Mouse (Mus musculus): Measurements from ENCODE around the gene Arhgdig. TPM values are rescaled to one million over a fixed set of nuclear protein-coding genes. Genes with fewer than 3 reads are reported as not detected.

Arhgdig gene
- polyA plus RNA-seq, 1 experiment from 2014 or later, result 6.9 TPM

DNA sequence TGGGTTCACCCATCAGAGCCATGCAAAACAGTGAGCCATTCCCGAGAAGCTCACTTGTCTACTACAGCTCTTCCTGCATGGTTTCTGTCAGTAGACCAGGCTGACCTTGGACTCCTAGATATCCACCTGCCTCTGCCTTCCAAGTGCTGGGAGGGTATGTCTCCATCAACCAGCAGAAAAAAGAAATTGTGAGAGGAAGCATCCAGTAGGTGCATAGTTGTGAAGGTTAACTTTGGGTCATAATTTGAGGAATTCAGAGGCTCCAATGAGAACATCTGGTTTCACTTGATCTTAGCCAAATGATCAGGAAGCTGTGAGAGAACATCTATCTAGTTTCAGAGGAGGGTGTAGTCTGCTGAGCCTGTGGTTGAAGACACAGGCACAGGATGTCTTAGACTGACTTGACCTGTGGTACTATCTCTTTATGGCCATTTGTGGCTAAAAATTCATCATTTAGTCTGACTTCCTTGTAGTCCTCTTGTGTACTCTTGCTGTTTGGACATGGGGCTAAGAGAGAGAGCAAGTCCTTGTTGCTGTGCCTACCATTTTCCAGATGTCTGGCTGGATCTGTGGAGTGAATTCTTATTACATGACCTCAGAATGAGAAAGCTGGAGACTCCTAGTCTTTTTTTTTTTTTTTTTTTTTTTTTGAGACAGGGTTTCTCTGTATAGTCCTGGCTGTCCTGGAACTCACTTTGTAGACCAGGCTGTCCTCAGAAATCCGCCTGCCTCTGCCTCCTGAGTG is 55.5 kb downstream of the Arhgdig start:
- Histone ChIP-seq H3K27ac (replicated peaks in 1 of 2; ENCODE audit: control insufficient read depth in 1 of 2, insufficient read depth in 1 of 2, low read depth in 2 of 2, low read length in 2 of 2) (no peak overlapping the region), H3K4me3 (ENCODE audit: control insufficient read depth in 1 of 2, insufficient read depth in 1 of 2, low read depth in 1 of 2, low read length in 2 of 2) (no peak overlapping the region), H3K36me3 (ENCODE audit: control insufficient read depth, insufficient read depth, low read length) (peaks cover 56% of the 10 kb centered on the region), H3K4me1 (ENCODE audit: control insufficient read depth in 2 of 2, insufficient read depth in 2 of 2, low read length in 2 of 2) (no peaks in the 10 kb centered on the region), H3K27me3 (ENCODE audit: control insufficient read depth, insufficient read depth, low read length) (no peaks in the 10 kb centered on the region), H3K9ac (ENCODE audit: low read length) (no peak overlapping the region), H3K9me3 (ENCODE audit: control insufficient read depth, low read length) (0 out of 2 replicates have a peak, but pooled peaks cover 2% of the 10 kb centered on the region), H3K4me2 (ENCODE audit: low read length) (no peak overlapping the region)
- no peak for ATAC-seq (ENCODE audit: insufficient number of reproducible peaks, insufficient read depth, low FRiP score, low read depth)
- 91% methylated on average over 2 of the region's 2 CpGs for WGBS

Other genes with a start within 250 kb of the Arhgdig start
- gene Capn15, start 222.0 kb downstream of the Arhgdig start, polyA plus RNA-seq (2014; fragmentation: Nextera tagmentation; extraction: Ambion mirVana), result 11.2 and 11.3 TPM in 2 replicates
- 12.3 and 12.8 TPM in 2 replicates for gene Rab11fip3, start 138.2 kb downstream of the Arhgdig start, polyA plus RNA-seq (2014; fragmentation: Nextera tagmentation; extraction: Ambion mirVana)
- 33.0 and 39.5 TPM in 2 replicates for gene Decr2, start 117.4 kb downstream of the Arhgdig start, polyA plus RNA-seq (2014; fragmentation: Nextera tagmentation; extraction: Ambion mirVana)
- gene Nme4, start 112.2 kb downstream of the Arhgdig start, polyA plus RNA-seq (2014; fragmentation: Nextera tagmentation; extraction: Ambion mirVana), result 58.5 and 68.2 TPM in 2 replicates
- 0.44 and 0.58 TPM in 2 replicates for gene Tmem8, start 94.5 kb downstream of the Arhgdig start, polyA plus RNA-seq (2014; fragmentation: Nextera tagmentation; extraction: Ambion mirVana)
- gene Mrpl28, start 84.3 kb downstream of the Arhgdig start, polyA plus RNA-seq (2014; fragmentation: Nextera tagmentation; extraction: Ambion mirVana), result 224 and 237 TPM in 2 replicates
- 10.9 and 11.9 TPM in 2 replicates for gene Axin1, start 69.1 kb downstream of the Arhgdig start, polyA plus RNA-seq (2014; fragmentation: Nextera tagmentation; extraction: Ambion mirVana)
- gene Pdia2, start 8.7 kb downstream of the Arhgdig start, polyA plus RNA-seq (2014; fragmentation: Nextera tagmentation; extraction: Ambion mirVana), result 0.20 and 0.38 TPM in 2 replicates
- gene Rgs11, start 4.8 kb downstream of the Arhgdig start, polyA plus RNA-seq (2014; fragmentation: Nextera tagmentation; extraction: Ambion mirVana), result 6.1 and 6.8 TPM in 2 replicates
- gene Fam234a, start 36.5 kb upstream of the Arhgdig start, polyA plus RNA-seq (2014; fragmentation: Nextera tagmentation; extraction: Ambion mirVana), result 43.9 and 48.1 TPM in 2 replicates
- 54.3 and 55.1 TPM in 2 replicates for gene Luc7l, start 45.1 kb upstream of the Arhgdig start, polyA plus RNA-seq (2014; fragmentation: Nextera tagmentation; extraction: Ambion mirVana)
- gene Neurl1b, start 207.0 kb upstream of the Arhgdig start, polyA plus RNA-seq (2014; fragmentation: Nextera tagmentation; extraction: Ambion mirVana), result 4.5 and 4.6 TPM in 2 replicates

Measured in heart, embryonic 14.5 days (tissue).